Mouse (Mus musculus): ENCODE measurements at regions not wholly inside any gene's neighbourhood (a gene's known extent, or its start where the extent isn't known, plus 50 kb on each side); places are given as distances from the start of the nearest gene placed in this dataset.

- TF ChIP-seq CTCF (IDR thresholded peaks at IDR 0.05; ENCODE audit: extremely low read depth, insufficient read depth, insufficient read length, insufficient replicate concordance) (no peak), POLR2A (IDR thresholded peaks at IDR 0.05; ENCODE audit: low read depth, low read length) (no peak)
Measured at GRCm38 (mm10) chr14:104827404-104827803, 305.0 kb upstream of the Rnf219 start.

All from spleen, adult 2 months (tissue).